Mouse (Mus musculus): ENCODE measurements around the gene Gm13285. TPM values are rescaled to one million over a fixed set of nuclear protein-coding genes. Genes with fewer than 3 reads are reported as not detected.

The Gm13285 gene
- polyA plus RNA-seq, 1 experiment from 2014 or later: 0.25 TPM

GRCm38 (mm10) chr4:88845334-88845733 is 45.9 kb downstream of the Gm13285 start:
- Histone ChIP-seq H3K4me2 (no peak overlapping the region), H3K27ac (no peak overlapping the region), H3K4me1 (replicated peaks) (no peaks in the 10 kb centered on the region), H3K9me3 (replicated peaks) (no peaks in the 10 kb centered on the region), H3K27me3 (no peaks in the 10 kb centered on the region), H3K9ac (no peak overlapping the region), H3K4me3 (replicated peaks) (no peak overlapping the region), H3K36me3 (no peaks in the 10 kb centered on the region)
- ATAC-seq (ENCODE audit: low read depth) (no peak), DNase-seq (no peak)
- WGBS (ENCODE audit: insufficient replicate concordance): 14% methylated on average over 2 of the region's 2 CpGs

- no peaks in the 10 kb centered on the region for H3K27me3 ChIP-seq
- no peak for ATAC-seq (ENCODE audit: low read depth)
Observed at GRCm38 (mm10) chr4:88849698-88850097, 50.2 kb downstream of the Gm13285 start, which contains the start of gene Ifna1. Gene Ifna1 (plus strand): TSS chr4:88850087.

More at GRCm38 (mm10) chr4:88849698-88850097, 50.2 kb downstream of the Gm13285 start, which contains the start of gene Ifna1:
- Histone ChIP-seq H3K4me2 (no peak within 1 kb of the TSS), H3K4me3 (replicated peaks) (no peak within 1 kb of the TSS), H3K4me1 (replicated peaks) (no peaks in the 10 kb centered on the region), H3K27ac (no peak within 1 kb of the TSS), H3K9me3 (replicated peaks) (no peaks in the 10 kb centered on the region), H3K9ac (no peak within 1 kb of the TSS), H3K36me3 (no peaks in the 10 kb centered on the region)
- no peak for DNase-seq
- 11% methylated on average over 1 of the region's 1 CpGs for WGBS (ENCODE audit: insufficient replicate concordance)

Other genes with a start within 250 kb of the Gm13285 start
- gene Ifna15, start 241.4 kb upstream of the Gm13285 start, polyA plus RNA-seq (2015; fragmentation: Nextera tagmentation; extraction: Ambion mirVana): not detected in 2 replicates
- not detected in 2 replicates for gene Ifna14, start 227.9 kb upstream of the Gm13285 start, polyA plus RNA-seq (2015; fragmentation: Nextera tagmentation; extraction: Ambion mirVana)
- not detected in 2 replicates for gene Ifna9, start 207.3 kb upstream of the Gm13285 start, polyA plus RNA-seq (2015; fragmentation: Nextera tagmentation; extraction: Ambion mirVana)
- gene Ifna12, start 196.3 kb upstream of the Gm13285 start, polyA plus RNA-seq (2015; fragmentation: Nextera tagmentation; extraction: Ambion mirVana): not detected in 2 replicates
- gene C87499, start 165.3 kb upstream of the Gm13285 start, polyA plus RNA-seq (2015; fragmentation: Nextera tagmentation; extraction: Ambion mirVana): not detected in 2 replicates
- not detected in 2 replicates for gene Ifna13, start 155.2 kb upstream of the Gm13285 start, polyA plus RNA-seq (2015; fragmentation: Nextera tagmentation; extraction: Ambion mirVana)
- not detected in 2 replicates for gene Ifna16, start 122.7 kb upstream of the Gm13285 start, polyA plus RNA-seq (2015; fragmentation: Nextera tagmentation; extraction: Ambion mirVana)
- not detected in 2 replicates for gene Ifna2, start 115.8 kb upstream of the Gm13285 start, polyA plus RNA-seq (2015; fragmentation: Nextera tagmentation; extraction: Ambion mirVana)
- not detected in 2 replicates for gene Ifnab, start 108.3 kb upstream of the Gm13285 start, polyA plus RNA-seq (2015; fragmentation: Nextera tagmentation; extraction: Ambion mirVana)
- 0.25 and 0.29 TPM in 2 replicates for gene Gm26566, start 77.9 kb upstream of the Gm13285 start, polyA plus RNA-seq (2015; fragmentation: Nextera tagmentation; extraction: Ambion mirVana)
- 24.6 and 33.1 TPM in 2 replicates for gene Klhl9, start 77.2 kb upstream of the Gm13285 start, polyA plus RNA-seq (2015; fragmentation: Nextera tagmentation; extraction: Ambion mirVana)
- gene Gm13271, start 44.8 kb upstream of the Gm13285 start, polyA plus RNA-seq (2015; fragmentation: Nextera tagmentation; extraction: Ambion mirVana): not detected in 2 replicates
- gene Gm13283, start 39.5 kb upstream of the Gm13285 start, polyA plus RNA-seq (2015; fragmentation: Nextera tagmentation; extraction: Ambion mirVana): not detected in 2 replicates
- not detected in 2 replicates for gene Gm13290, start 25.8 kb upstream of the Gm13285 start, polyA plus RNA-seq (2015; fragmentation: Nextera tagmentation; extraction: Ambion mirVana)
- gene Gm13289, start 22.7 kb upstream of the Gm13285 start, polyA plus RNA-seq (2015; fragmentation: Nextera tagmentation; extraction: Ambion mirVana): not detected in 2 replicates
- not detected in 2 replicates for gene Gm13272, start 19.8 kb upstream of the Gm13285 start, polyA plus RNA-seq (2015; fragmentation: Nextera tagmentation; extraction: Ambion mirVana)
- gene Ifnz, start 17.5 kb upstream of the Gm13285 start, polyA plus RNA-seq (2015; fragmentation: Nextera tagmentation; extraction: Ambion mirVana): not detected in 2 replicates
- 0.23 TPM in 1 of 2 replicates, not detected in the other for gene Gm13276, start 14.0 kb upstream of the Gm13285 start, polyA plus RNA-seq (2015; fragmentation: Nextera tagmentation; extraction: Ambion mirVana)
- not detected in 2 replicates for gene Gm13277, start 11.0 kb upstream of the Gm13285 start, polyA plus RNA-seq (2015; fragmentation: Nextera tagmentation; extraction: Ambion mirVana)
- gene Gm13278, start 8.1 kb upstream of the Gm13285 start, polyA plus RNA-seq (2015; fragmentation: Nextera tagmentation; extraction: Ambion mirVana): not detected in 2 replicates
- not detected in 2 replicates for gene Gm13275, start 5.2 kb upstream of the Gm13285 start, polyA plus RNA-seq (2015; fragmentation: Nextera tagmentation; extraction: Ambion mirVana)
- gene Gm13279, start 2.3 kb upstream of the Gm13285 start, polyA plus RNA-seq (2015; fragmentation: Nextera tagmentation; extraction: Ambion mirVana): not detected in 2 replicates
- not detected in 2 replicates for gene Gm13287, start 3.6 kb downstream of the Gm13285 start, polyA plus RNA-seq (2015; fragmentation: Nextera tagmentation; extraction: Ambion mirVana)
- gene Gm13288, start 5.9 kb downstream of the Gm13285 start, polyA plus RNA-seq (2015; fragmentation: Nextera tagmentation; extraction: Ambion mirVana): not detected in 2 replicates
- gene Ifna7, start 16.6 kb downstream of the Gm13285 start, polyA plus RNA-seq (2015; fragmentation: Nextera tagmentation; extraction: Ambion mirVana): not detected in 2 replicates
- gene Ifna11, start 20.3 kb downstream of the Gm13285 start, polyA plus RNA-seq (2015; fragmentation: Nextera tagmentation; extraction: Ambion mirVana): not detected in 2 replicates
- gene Ifna6, start 27.8 kb downstream of the Gm13285 start, polyA plus RNA-seq (2015; fragmentation: Nextera tagmentation; extraction: Ambion mirVana): not detected in 2 replicates
- gene Ifna5, start 35.9 kb downstream of the Gm13285 start, polyA plus RNA-seq (2015; fragmentation: Nextera tagmentation; extraction: Ambion mirVana): not detected in 2 replicates
- not detected in 2 replicates for gene Ifna4, start 42.2 kb downstream of the Gm13285 start, polyA plus RNA-seq (2015; fragmentation: Nextera tagmentation; extraction: Ambion mirVana)
- not detected in 2 replicates for gene Ifna1, start 50.4 kb downstream of the Gm13285 start, polyA plus RNA-seq (2015; fragmentation: Nextera tagmentation; extraction: Ambion mirVana)
- gene Ifne, start 80.5 kb downstream of the Gm13285 start, polyA plus RNA-seq (2015; fragmentation: Nextera tagmentation; extraction: Ambion mirVana): not detected in 2 replicates

All from liver, embryonic 13.5 days (tissue).